Mouse (Mus musculus): ENCODE data around the gene Coq3.
A peak's percentile ranks its signal among the peaks of the same experiment; 100 is the strongest.

The Coq3 gene

GRCm38 (mm10) chr4:21879565-21880220 lies at the start of gene Coq3:
TSS of gene Coq3 (plus strand) at chr4:21879673.
- peak; percentile 82 for DNase-seq (ENCODE audit: low read depth)

- DNase-seq (ENCODE audit: low read depth) = no peak
Measured at GRCm38 (mm10) chr4:21832844-21833243, 46.6 kb upstream of the Coq3 start.

- DNase-seq (ENCODE audit: low read depth) = peak; percentile 98
Measured at GRCm38 (mm10) chr4:21847481-21848286, 31.8 kb upstream of the Coq3 start, which contains the start of gene Pnisr. TSS of gene Pnisr (plus strand) at chr4:21847583.

GRCm38 (mm10) chr4:21848287-21848630 lies 31.2 kb upstream of the Coq3 start:
- peak; percentile 94 for DNase-seq (ENCODE audit: low read depth)

- DNase-seq (ENCODE audit: low read depth) = no peak
Measured at GRCm38 (mm10) chr4:21857481-21857880, 22.0 kb upstream of the Coq3 start.

GRCm38 (mm10) chr4:21865226-21865625 lies 14.2 kb upstream of the Coq3 start:
- DNase-seq (ENCODE audit: low read depth) = no peak

- no peak for DNase-seq (ENCODE audit: low read depth)
Measured at GRCm38 (mm10) chr4:21878776-21879175, 697 bp upstream of the Coq3 start.

- DNase-seq (ENCODE audit: low read depth) = no peak
Measured at GRCm38 (mm10) chr4:21882806-21883205, 3.3 kb downstream of the Coq3 start.

- no peak for DNase-seq (ENCODE audit: low read depth)
Measured at GRCm38 (mm10) chr4:21885831-21886230, 6.4 kb downstream of the Coq3 start.

- DNase-seq (ENCODE audit: low read depth) = no peak
Measured at GRCm38 (mm10) chr4:21930971-21931771, 51.7 kb downstream of the Coq3 start, which contains the start of gene Faxc. TSS of gene Faxc (plus strand) at chr4:21931329.

- no peak for DNase-seq (ENCODE audit: low read depth)
Measured at GRCm38 (mm10) chr4:21931772-21932630, 52.5 kb downstream of the Coq3 start.

- no peak for DNase-seq (ENCODE audit: low read depth)
Measured at GRCm38 (mm10) chr4:21935378-21935777, 55.9 kb downstream of the Coq3 start.

- no peak for DNase-seq (ENCODE audit: low read depth)
Measured at GRCm38 (mm10) chr4:21936424-21936823, 57.0 kb downstream of the Coq3 start.

- DNase-seq (ENCODE audit: low read depth) = no peak
Measured at GRCm38 (mm10) chr4:21937890-21938289, 58.4 kb downstream of the Coq3 start.

GRCm38 (mm10) chr4:21944672-21945071 lies 65.2 kb downstream of the Coq3 start:
- no peak for DNase-seq (ENCODE audit: low read depth)

- DNase-seq (ENCODE audit: low read depth) = peak; percentile 10
Measured at GRCm38 (mm10) chr4:21951444-21951843, 72.0 kb downstream of the Coq3 start.

- no peak for DNase-seq (ENCODE audit: low read depth)
Measured at GRCm38 (mm10) chr4:21952255-21952654, 72.8 kb downstream of the Coq3 start.

- peak; percentile 3 for DNase-seq (ENCODE audit: low read depth)
Measured at GRCm38 (mm10) chr4:21957570-21958321, 78.3 kb downstream of the Coq3 start.

Measured in naive thymus-derived CD4-positive, alpha-beta T cell, adult 2 months (primary cell).